Mouse (Mus musculus) hindbrain, embryonic 12.5 days (tissue): ENCODE results near the gene Btbd2. TPM values are rescaled to one million over a fixed set of nuclear protein-coding genes. Genes with fewer than 3 reads are reported as not detected.
A peak's percentile ranks its signal among the peaks of the same experiment; 100 is the strongest.

Source experiments
- ATAC-seq: fragments of 200-750 bp; cut with Nextera tagmentation; 2 replicates; pipeline ENCODE4 v1.8.0; 2017; ENCODE audit warnings: moderate TSS enrichment; ENCODE audit not compliant: low FRiP score
- H3K27ac ChIP-seq: fragments of 300-500 bp; sonication (generic); 2 replicates; pipeline ENCODE4 v1.5.1; 2016; ENCODE audit warnings: mild to moderate bottlenecking
- H3K27me3 ChIP-seq: fragments of 300-500 bp; sonication (generic); 2 replicates; pipeline ENCODE4 v1.6.1; 2016; ENCODE audit warnings: mild to moderate bottlenecking
- H3K36me3 ChIP-seq: fragments of 300-500 bp; sonication (generic); 2 replicates; pipeline ENCODE4 v1.6.1; 2016; ENCODE audit warnings: mild to moderate bottlenecking
- H3K4me1 ChIP-seq: fragments of 300-500 bp; sonication (generic); 2 replicates; pipeline ENCODE4 v1.6.1; 2016
- H3K4me2 ChIP-seq: fragments of 300-500 bp; sonication (generic); replicated peaks from 2 replicates; pipeline ENCODE4 v1.6.1; 2016; ENCODE audit warnings: mild to moderate bottlenecking
- H3K4me3 ChIP-seq: fragments of 300-500 bp; sonication (generic); 2 replicates; pipeline ENCODE4 v1.5.1; 2016; ENCODE audit warnings: mild to moderate bottlenecking
- H3K9ac ChIP-seq: fragments of 300-500 bp; sonication (generic); 2 replicates; pipeline ENCODE4 v1.6.1; 2016; ENCODE audit warnings: mild to moderate bottlenecking, moderate library complexity
- H3K9me3 ChIP-seq: fragments of 300-500 bp; sonication (generic); replicated peaks from 2 replicates; pipeline ENCODE4 v1.6.1; 2016; ENCODE audit warnings: mild to moderate bottlenecking
- WGBS: fragments of 180-500 bp; shearing (Covaris S2); methylation state at CpG from one replicate; pipeline ENCODE4 v1.1.7; 2016; 5-methylcytosine and 5-hydroxymethylcytosine counted together
- polyA plus RNA-seq: library from polyadenylated mRNA; unstranded; fragments of >200 nt; fragmentation: Nextera tagmentation; extraction: Ambion mirVana; gene quantifications from 2 replicates; pipeline ENCODE4 v1.2.1, GENCODE M21; 2016

Btbd2 gene
- polyA plus RNA-seq, 1 experiment from 2014 or later = 96.4 TPM

DNA sequence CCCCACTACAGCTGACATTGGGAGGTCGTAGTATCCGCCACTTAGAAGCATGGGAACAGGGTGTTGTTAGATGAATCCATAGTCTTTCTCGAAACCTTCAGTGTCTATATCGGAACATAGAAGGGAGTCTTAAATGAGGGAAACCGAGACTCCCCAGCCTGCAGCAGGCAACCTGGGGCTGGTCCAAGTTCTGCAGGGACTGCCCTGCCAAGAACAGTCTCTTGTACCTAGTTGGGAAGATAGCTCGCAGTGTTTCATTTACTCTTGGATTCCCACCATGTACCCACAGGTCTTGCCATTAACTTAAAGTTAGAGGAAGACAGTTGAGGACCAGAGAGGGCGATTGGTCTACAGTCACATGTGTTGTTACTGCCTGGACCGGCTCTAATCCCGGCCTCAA, 36.5 kb downstream of the Btbd2 start:
- Histone ChIP-seq H3K4me1 (peaks cover 29% of the 10 kb centered on the region), H3K9ac (no peak overlapping the region), H3K27me3 (no peaks in the 10 kb centered on the region), H3K4me2 (no peak overlapping the region), H3K9me3 (no peaks in the 10 kb centered on the region), H3K4me3 (no peak overlapping the region), H3K27ac (no peak overlapping the region), H3K36me3 (peaks cover 12% of the 10 kb centered on the region)
- ATAC-seq = no peak
- WGBS = 88% methylated on average over 9 of the region's 9 CpGs

- no peak overlapping the region for H3K4me3 ChIP-seq
- H3K27ac ChIP-seq = no peak overlapping the region
- peaks cover 19% of the 10 kb centered on the region for H3K36me3 ChIP-seq
- no peaks in the 10 kb centered on the region for H3K27me3 ChIP-seq
- H3K9me3 ChIP-seq = no peaks in the 10 kb centered on the region
- H3K4me1 ChIP-seq = peaks cover 24% of the 10 kb centered on the region
- no peak for ATAC-seq
- no peak overlapping the region for H3K9ac ChIP-seq
- no peak overlapping the region for H3K4me2 ChIP-seq
- WGBS = 31% methylated on average over 8 of the region's 8 CpGs
Observed at GRCm38 (mm10) chr10:80619465-80620244, 37.2 kb downstream of the Btbd2 start.

GRCm38 (mm10) chr10:80618181-80618580, 38.7 kb downstream of the Btbd2 start:
- Histone ChIP-seq H3K4me3 (no peak overlapping the region), H3K27me3 (no peaks in the 10 kb centered on the region), H3K36me3 (peaks cover 33% of the 10 kb centered on the region), H3K4me2 (no peak overlapping the region), H3K27ac (no peak overlapping the region), H3K9ac (no peak overlapping the region), H3K4me1 (peaks cover 9% of the 10 kb centered on the region), H3K9me3 (no peaks in the 10 kb centered on the region)
- ATAC-seq = no peak
- 80% methylated on average over 9 of the region's 9 CpGs for WGBS

- Histone ChIP-seq H3K27me3 (no peaks in the 10 kb centered on the region), H3K4me2 (no peak overlapping the region), H3K36me3 (peaks cover 49% of the 10 kb centered on the region), H3K4me3 (no peak overlapping the region), H3K9me3 (no peaks in the 10 kb centered on the region), H3K9ac (no peak overlapping the region), H3K27ac (no peak overlapping the region), H3K4me1 (no peaks in the 10 kb centered on the region)
- ATAC-seq = no peak
- 90% methylated on average over 6 of the region's 6 CpGs for WGBS
Observed at GRCm38 (mm10) chr10:80614351-80614750, 42.5 kb downstream of the Btbd2 start.

DNA sequence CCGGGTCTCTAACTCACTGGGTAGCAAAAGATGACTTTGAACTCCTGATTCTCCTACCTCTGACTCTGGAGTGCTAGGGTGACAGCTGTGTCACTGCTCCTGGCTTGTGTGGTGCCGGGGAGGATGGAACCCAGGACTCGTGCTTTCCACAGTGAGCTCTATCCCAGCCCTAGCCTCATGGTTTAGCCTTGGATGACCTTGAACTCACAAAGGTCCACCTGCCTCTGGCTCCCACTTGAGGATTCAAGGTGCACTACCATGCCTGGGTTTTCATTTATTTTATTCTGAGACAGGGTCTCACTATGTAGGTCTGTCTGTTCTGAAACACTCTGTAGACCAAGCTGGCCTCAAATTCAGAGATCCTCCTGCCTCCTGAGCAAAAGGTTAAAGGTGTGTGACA, 43.0 kb downstream of the Btbd2 start:
- Histone ChIP-seq H3K9ac (no peak overlapping the region), H3K4me2 (no peak overlapping the region), H3K4me3 (no peak overlapping the region), H3K27me3 (no peaks in the 10 kb centered on the region), H3K27ac (no peak overlapping the region), H3K36me3 (peaks cover 54% of the 10 kb centered on the region), H3K9me3 (no peaks in the 10 kb centered on the region), H3K4me1 (no peaks in the 10 kb centered on the region)
- no peak for ATAC-seq
- WGBS = 84% methylated on average over 3 of the region's 3 CpGs

DNA sequence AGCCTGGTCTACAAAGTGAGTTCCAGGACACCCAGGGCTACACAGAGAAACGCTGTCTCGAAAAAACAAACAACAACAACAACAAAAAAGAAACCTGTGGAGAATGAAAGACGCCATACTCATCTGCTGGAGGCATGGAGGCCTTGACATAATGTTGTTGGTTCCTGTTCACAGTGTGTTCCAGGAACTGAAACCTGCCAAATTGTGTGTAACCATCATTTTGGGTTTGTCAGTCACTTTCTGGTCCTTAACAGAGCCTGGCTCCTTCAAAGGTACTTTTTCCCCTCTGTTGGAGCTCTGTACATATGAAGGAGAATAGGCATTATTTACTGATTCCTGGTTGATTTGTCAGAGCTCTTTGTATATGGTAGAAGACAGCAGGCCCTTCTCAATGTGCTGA, 45.0 kb downstream of the Btbd2 start:
- 93% methylated on average over 3 of the region's 3 CpGs for WGBS
- ATAC-seq = no peak
- Histone ChIP-seq H3K27me3 (no peaks in the 10 kb centered on the region), H3K4me1 (no peaks in the 10 kb centered on the region), H3K4me3 (no peak overlapping the region), H3K27ac (no peak overlapping the region), H3K36me3 (peaks cover 73% of the 10 kb centered on the region), H3K9me3 (no peaks in the 10 kb centered on the region), H3K9ac (no peak overlapping the region), H3K4me2 (no peak overlapping the region)

- Histone ChIP-seq H3K27me3 (no peaks in the 10 kb centered on the region), H3K36me3 (peaks cover 76% of the 10 kb centered on the region), H3K9ac (no peak overlapping the region), H3K4me2 (no peak overlapping the region), H3K9me3 (no peaks in the 10 kb centered on the region), H3K4me3 (no peak overlapping the region), H3K27ac (no peak overlapping the region), H3K4me1 (no peaks in the 10 kb centered on the region)
- 86% methylated on average over 4 of the region's 4 CpGs for WGBS
- ATAC-seq = no peak
Observed at GRCm38 (mm10) chr10:80611024-80611423, 45.8 kb downstream of the Btbd2 start.

- Histone ChIP-seq H3K27ac (no peak overlapping the region), H3K27me3 (no peaks in the 10 kb centered on the region), H3K9me3 (no peaks in the 10 kb centered on the region), H3K4me2 (no peak overlapping the region), H3K36me3 (peaks cover 68% of the 10 kb centered on the region), H3K4me3 (no peak overlapping the region), H3K9ac (no peak overlapping the region; the same call in 1 of the 2 replicates), H3K4me1 (no peaks in the 10 kb centered on the region)
- WGBS = 94% methylated on average over 9 of the region's 9 CpGs
- no peak for ATAC-seq
Observed at GRCm38 (mm10) chr10:80610116-80610785, 46.6 kb downstream of the Btbd2 start.

DNA sequence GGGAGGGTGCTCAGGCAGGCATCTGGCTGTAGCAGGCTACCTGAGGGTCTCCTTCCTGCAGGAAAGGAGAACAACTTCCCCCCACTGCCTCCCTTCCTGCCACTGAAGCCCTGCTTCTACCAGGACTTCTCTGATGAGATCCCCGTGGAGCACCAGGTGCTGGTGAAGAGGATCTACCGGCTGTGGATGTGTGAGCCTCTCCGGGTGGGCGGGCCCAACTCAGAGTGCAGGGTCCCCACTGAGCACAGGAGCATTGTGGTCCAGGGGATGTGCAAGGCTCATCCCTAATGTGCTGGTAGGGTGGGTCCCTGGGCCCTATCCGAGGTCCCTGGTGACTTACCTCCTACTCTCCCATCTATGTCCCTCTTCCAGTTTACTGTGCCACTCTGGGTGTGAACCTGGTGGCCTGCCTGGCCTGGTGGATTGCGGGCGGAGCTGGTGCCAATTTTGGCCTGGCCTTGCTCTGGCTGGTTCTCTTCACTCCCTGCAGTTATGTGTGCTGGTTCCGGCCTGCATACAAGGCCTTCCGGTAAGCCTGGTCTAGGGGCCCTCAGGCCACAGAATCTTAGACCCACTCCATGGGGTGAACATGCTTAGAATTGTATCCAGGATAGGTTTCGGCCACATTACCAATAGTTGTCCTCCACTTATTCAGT, 47.5 kb downstream of the Btbd2 start:
- H3K4me1 ChIP-seq = peaks cover 5% of the 10 kb centered on the region; the same call in 1 of the 2 replicates
- H3K9me3 ChIP-seq = no peaks in the 10 kb centered on the region
- no peak for ATAC-seq
- 88% methylated on average over 10 of the region's 10 CpGs for WGBS
- H3K4me3 ChIP-seq = no peak overlapping the region
- H3K36me3 ChIP-seq = peaks cover 59% of the 10 kb centered on the region
- H3K27ac ChIP-seq = no peak overlapping the region
- H3K27me3 ChIP-seq = no peaks in the 10 kb centered on the region
- H3K4me2 ChIP-seq = no peak overlapping the region
- H3K9ac ChIP-seq = no peak overlapping the region

- no peaks in the 10 kb centered on the region for H3K9me3 ChIP-seq
- 93% methylated on average over 3 of the region's 3 CpGs for WGBS
- H3K27me3 ChIP-seq = no peaks in the 10 kb centered on the region
- no peak overlapping the region for H3K27ac ChIP-seq
- peaks cover 14% of the 10 kb centered on the region for H3K4me1 ChIP-seq
- no peak overlapping the region for H3K4me3 ChIP-seq
- H3K4me2 ChIP-seq = no peak overlapping the region
- peak overlapping the region; percentile 14; the same call in 1 of the 2 replicates for H3K9ac ChIP-seq
- peaks cover 51% of the 10 kb centered on the region for H3K36me3 ChIP-seq
- no peak for ATAC-seq
Observed at GRCm38 (mm10) chr10:80608435-80608834, 48.4 kb downstream of the Btbd2 start.

DNA sequence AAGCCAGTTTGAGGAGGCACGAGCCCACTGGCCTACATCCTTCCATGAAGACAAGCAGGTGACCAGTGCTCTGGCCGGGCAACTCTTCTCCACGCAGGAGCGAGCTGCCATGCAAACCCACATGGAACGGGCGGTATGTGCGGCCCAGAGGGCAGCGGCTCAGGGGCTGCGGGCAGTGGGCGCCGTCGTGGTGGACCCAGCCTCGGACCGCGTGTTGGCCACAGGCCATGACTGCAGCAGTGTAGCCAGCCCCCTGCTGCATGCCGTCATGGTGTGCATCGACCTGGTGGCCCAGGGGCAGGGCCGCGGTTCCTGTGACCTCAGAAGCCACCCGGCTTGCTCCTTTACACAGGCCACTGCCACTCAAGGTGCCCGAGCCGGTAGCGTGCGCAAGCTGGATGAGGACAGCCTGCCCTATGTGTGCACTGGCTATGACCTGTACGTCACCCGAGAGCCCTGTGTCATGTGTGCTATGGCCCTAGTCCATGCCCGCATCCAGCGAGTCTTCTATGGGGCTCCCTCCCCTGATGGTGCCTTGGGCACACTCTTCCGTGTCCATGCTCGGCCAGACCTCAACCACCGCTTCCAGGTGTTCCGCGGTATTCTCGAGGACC, 50.0 kb downstream of the Btbd2 start:
- Histone ChIP-seq H3K27ac (no peak overlapping the region), H3K36me3 (peaks cover 41% of the 10 kb centered on the region), H3K4me2 (no peak overlapping the region), H3K27me3 (no peaks in the 10 kb centered on the region), H3K4me3 (peak overlapping the region; percentile 3; the same call in 1 of the 2 replicates), H3K9ac (no peak overlapping the region), H3K9me3 (no peaks in the 10 kb centered on the region), H3K4me1 (peaks cover 20% of the 10 kb centered on the region)
- 94% methylated on average over 34 of the region's 34 CpGs for WGBS
- no peak for ATAC-seq

GRCm38 (mm10) chr10:80606306-80606705, 50.6 kb downstream of the Btbd2 start:
- Histone ChIP-seq H3K4me2 (no peak overlapping the region), H3K27ac (no peak overlapping the region), H3K4me1 (peaks cover 20% of the 10 kb centered on the region), H3K9ac (no peak overlapping the region), H3K4me3 (peak overlapping the region; percentile 3; the same call in 1 of the 2 replicates), H3K36me3 (peaks cover 40% of the 10 kb centered on the region), H3K27me3 (no peaks in the 10 kb centered on the region), H3K9me3 (no peaks in the 10 kb centered on the region)
- 93% methylated on average over 23 of the region's 23 CpGs for whole genome bisulfite sequencing
- no peak for ATAC-seq
